Mouse (Mus musculus) myocyte (in vitro differentiated cells): Measurements from ENCODE around the gene Castor1. TPM values are rescaled to one million over a fixed set of nuclear protein-coding genes. Genes with fewer than 3 reads are reported as not detected.

Source experiments
- H3K27me3 ChIP-seq: one replicate; pipeline ENCODE4 v1.6.1; 2011; ENCODE audit not compliant: control insufficient read depth, insufficient read depth, insufficient read length
- H3K36me3 ChIP-seq: one replicate; pipeline ENCODE4 v1.6.1; 2011; ENCODE audit not compliant: control insufficient read depth, insufficient read depth
- H3K4me2 ChIP-seq: one replicate; pipeline ENCODE4 v1.6.1; 2011; ENCODE audit warnings: low read depth, control low read depth
- H3K4me3 ChIP-seq: one replicate; pipeline ENCODE4 v1.5.1; 2011; ENCODE audit warnings: mild to moderate bottlenecking, control low read depth, moderate library complexity
- H3K79me2 ChIP-seq: one replicate; pipeline ENCODE4 v1.6.1; 2011; ENCODE audit not compliant: control insufficient read depth, insufficient read depth
- H3ac ChIP-seq: one replicate; pipeline ENCODE4 v1.6.1; 2011; ENCODE audit not compliant: control insufficient read depth, insufficient read length
- CEBPB ChIP-seq: IDR thresholded peaks from 2 replicates; pipeline ENCODE4 v1.6.1; 2011; ENCODE audit warnings: mild to moderate bottlenecking, moderate library complexity; ENCODE audit not compliant: poor library complexity, insufficient read depth, severe bottlenecking
- E2F4 ChIP-seq: IDR thresholded peaks from one replicate; pipeline ENCODE4 v1.6.1; 2011; ENCODE audit warnings: mild to moderate bottlenecking, control low read depth, moderate library complexity; ENCODE audit not compliant: insufficient read depth
- MAX ChIP-seq: IDR thresholded peaks from one replicate; pipeline ENCODE4 v1.6.1; 2011; ENCODE audit warnings: low read depth, mild to moderate bottlenecking, control low read depth
- MYOD1 ChIP-seq, 3 experiments: IDR thresholded peaks; one replicate each; pipeline ENCODE4 v1.6.1; 2011; ENCODE audit warnings: control low read depth in 2 of 3, low read depth in 2 of 3, mild to moderate bottlenecking in 2 of 3, moderate library complexity in 1 of 3; ENCODE audit not compliant: insufficient read length in 2 of 3, control insufficient read depth in 1 of 3
- MYOG ChIP-seq, 3 experiments: IDR thresholded peaks; one replicate each; pipeline ENCODE4 v1.6.1; 2011; ENCODE audit warnings: control low read depth in 2 of 3, low read depth in 2 of 3, mild to moderate bottlenecking in 2 of 3; ENCODE audit not compliant: insufficient read length in 2 of 3, control insufficient read depth in 1 of 3, insufficient read depth in 1 of 3
- POLR2A ChIP-seq: IDR thresholded peaks from one replicate; pipeline ENCODE4 v1.6.1; 2011; ENCODE audit warnings: low read depth, mild to moderate bottlenecking, control low read depth, moderate library complexity; ENCODE audit not compliant: insufficient read length
- POLR2AphosphoS2 ChIP-seq: IDR thresholded peaks from one replicate; pipeline ENCODE4 v1.6.1; 2011; ENCODE audit warnings: low read depth, control low read depth; ENCODE audit not compliant: insufficient read length
- REST ChIP-seq: IDR thresholded peaks from one replicate; pipeline ENCODE4 v1.6.1; 2011; ENCODE audit warnings: mild to moderate bottlenecking, control low read depth, moderate library complexity; ENCODE audit not compliant: insufficient read depth, insufficient read length
- SRF ChIP-seq: IDR thresholded peaks from one replicate; pipeline ENCODE4 v1.6.1; 2011; ENCODE audit warnings: low read depth; ENCODE audit not compliant: control insufficient read depth, insufficient read length
- TCF12 ChIP-seq: IDR thresholded peaks from one replicate; pipeline ENCODE4 v1.6.1; 2011; ENCODE audit warnings: mild to moderate bottlenecking, control low read depth; ENCODE audit not compliant: poor library complexity, insufficient read depth, severe bottlenecking
- TCF3 ChIP-seq: IDR thresholded peaks from one replicate; pipeline ENCODE4 v1.6.1; 2011; ENCODE audit warnings: low read depth, control low read depth; ENCODE audit not compliant: insufficient read length
- USF1 ChIP-seq: IDR thresholded peaks from one replicate; pipeline ENCODE4 v1.6.1; 2011; ENCODE audit warnings: low read depth, mild to moderate bottlenecking, control low read depth, moderate library complexity
- polyA plus RNA-seq: library from polyadenylated mRNA; unstranded; fragments of >200 nt; fragmentation: generic; extraction: Trizol; gene quantifications from one replicate; pipeline ENCODE4 v1.2.1, GENCODE M21; 2012; ENCODE audit warnings: missing spikeins

Castor1 gene
- polyA plus RNA-seq, 1 experiment: 3.1 TPM

DNA sequence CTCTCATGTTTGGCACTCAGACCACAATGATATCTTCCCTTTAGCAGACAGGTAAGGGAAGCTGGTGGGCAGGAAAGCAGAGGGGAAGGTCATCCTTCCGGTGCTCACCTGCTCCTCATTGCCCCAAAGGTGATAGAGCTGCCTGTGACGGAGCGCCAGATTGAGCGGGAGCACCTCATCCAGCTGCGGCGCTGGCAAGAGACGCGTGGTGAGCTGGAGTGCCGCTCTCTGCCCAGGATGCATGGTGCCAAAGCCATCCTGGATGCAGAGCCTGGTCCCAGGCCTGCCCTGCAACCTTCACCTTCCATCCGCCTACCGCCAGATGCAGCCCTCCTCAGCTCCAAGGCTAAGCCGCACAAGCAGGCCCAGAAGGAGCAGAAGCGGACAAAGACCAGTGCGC, 3.5 kb upstream of the Castor1 start:
- Histone ChIP-seq H3ac (no peak overlapping the region), H3K4me3 (no peak overlapping the region), H3K79me2 (no peaks in the 10 kb centered on the region), H3K36me3 (peaks cover 5% of the 10 kb centered on the region), H3K4me2 (no peak overlapping the region), H3K27me3 (no peaks in the 10 kb centered on the region)
- no peak for TF ChIP-seq MYOD1 (IDR thresholded peaks at IDR 0.05; ENCODE audit: control insufficient read depth in 1 of 3, insufficient read length in 2 of 3, low read depth in 2 of 3)
- no peak for TF ChIP-seq TCF12
- TF ChIP-seq REST: no peak
- no peak for TF ChIP-seq MAX
- no peak for TF ChIP-seq CEBPB
- TF ChIP-seq TCF3: no peak
- no peak for TF ChIP-seq SRF
- TF ChIP-seq E2F4: no peak
- TF ChIP-seq POLR2AphosphoS2: no peak
- no peak for TF ChIP-seq MYOG (IDR thresholded peaks at IDR 0.05; ENCODE audit: control insufficient read depth in 1 of 3, insufficient read depth in 1 of 3, insufficient read length in 2 of 3, low read depth in 2 of 3)
- TF ChIP-seq POLR2A: no peak
- TF ChIP-seq USF1: no peak

DNA sequence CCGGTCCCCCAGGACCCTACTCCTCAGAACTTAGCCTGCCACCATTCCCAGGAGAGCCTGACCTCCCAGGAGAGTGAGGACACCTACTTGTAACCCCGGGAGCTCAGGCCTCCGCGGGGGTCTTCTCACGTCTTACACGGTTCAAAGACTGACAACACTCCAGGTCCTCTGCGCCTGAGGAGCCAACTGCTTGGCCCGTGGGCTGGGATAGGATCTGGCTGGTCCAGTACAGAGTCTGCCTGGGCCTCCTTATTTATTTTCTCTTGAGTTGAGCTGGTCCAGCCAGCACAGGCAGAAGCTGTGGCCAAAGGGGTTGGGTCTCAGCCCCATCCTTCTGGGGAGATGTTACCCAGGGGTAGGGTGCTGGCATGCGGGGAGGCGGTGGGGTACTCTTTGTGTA, 3.0 kb upstream of the Castor1 start:
- Histone ChIP-seq H3K4me3 (no peak overlapping the region), H3K36me3 (peaks cover 5% of the 10 kb centered on the region), H3ac (no peak overlapping the region), H3K79me2 (no peaks in the 10 kb centered on the region), H3K4me2 (no peak overlapping the region), H3K27me3 (no peaks in the 10 kb centered on the region)
- TF ChIP-seq TCF12 (no peak), MAX (no peak), USF1 (no peak), MYOD1 (IDR thresholded peaks at IDR 0.05; ENCODE audit: control insufficient read depth in 1 of 3, insufficient read length in 2 of 3, low read depth in 2 of 3) (no peak), SRF (no peak), POLR2A (no peak), MYOG (IDR thresholded peaks at IDR 0.05; ENCODE audit: control insufficient read depth in 1 of 3, insufficient read depth in 1 of 3, insufficient read length in 2 of 3, low read depth in 2 of 3) (no peak), TCF3 (no peak), CEBPB (no peak), E2F4 (no peak), REST (no peak), POLR2AphosphoS2 (no peak)

DNA sequence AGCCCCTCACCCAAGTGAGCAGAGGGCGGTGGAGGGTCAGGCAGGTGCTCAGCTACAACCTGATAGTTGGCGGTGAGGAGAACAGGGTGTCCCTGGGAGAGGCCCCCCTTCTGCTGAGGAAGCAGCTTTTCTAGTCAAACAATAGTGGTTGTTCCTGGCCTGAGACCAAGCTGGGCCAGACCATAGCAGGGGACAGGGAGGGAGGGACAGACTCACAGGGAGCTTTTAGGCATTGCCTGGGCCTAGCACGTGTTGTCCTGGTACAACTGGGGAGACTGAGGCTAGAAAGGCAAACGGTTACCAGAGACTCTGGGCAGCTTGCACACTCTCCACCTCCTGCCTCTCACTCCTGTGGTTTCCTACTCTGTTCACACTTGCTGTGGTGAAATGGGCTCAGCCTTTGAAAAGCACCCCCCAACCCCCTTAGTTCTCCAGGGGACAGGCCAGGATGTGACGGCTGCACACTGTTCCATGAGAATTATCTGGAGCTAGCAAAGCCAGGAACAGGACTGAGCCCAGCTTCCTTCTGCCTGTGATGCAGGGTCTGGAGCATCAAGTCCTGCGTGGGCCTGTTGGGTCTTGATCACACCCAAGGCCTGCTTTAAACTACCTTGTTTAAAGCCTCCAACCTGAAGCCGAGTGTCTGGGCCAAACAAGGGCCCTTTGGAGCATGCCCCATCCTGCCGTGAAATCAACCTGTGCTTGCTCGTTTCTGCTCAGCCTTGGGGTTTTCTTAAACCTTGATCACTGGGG, 1.6 kb upstream of the Castor1 start:
- H3K4me2 ChIP-seq: no peak overlapping the region
- TF ChIP-seq MYOG (IDR thresholded peaks at IDR 0.05; ENCODE audit: control insufficient read depth in 1 of 3, insufficient read depth in 1 of 3, insufficient read length in 2 of 3, low read depth in 2 of 3) (no peak), SRF (no peak), E2F4 (no peak), CEBPB (no peak), USF1 (no peak), TCF3 (no peak), TCF12 (no peak), MAX (no peak), POLR2A (no peak), REST (no peak), POLR2AphosphoS2 (no peak), MYOD1 (IDR thresholded peaks at IDR 0.05; ENCODE audit: control insufficient read depth in 1 of 3, insufficient read length in 2 of 3, low read depth in 2 of 3) (no peak)
- no peak overlapping the region for H3ac ChIP-seq
- no peaks in the 10 kb centered on the region for H3K27me3 ChIP-seq
- peaks cover 5% of the 10 kb centered on the region for H3K36me3 ChIP-seq
- no peaks in the 10 kb centered on the region for H3K79me2 ChIP-seq
- no peak overlapping the region for H3K4me3 ChIP-seq

- Histone ChIP-seq H3K79me2 (no peaks in the 10 kb centered on the region), H3ac (no peak overlapping the region), H3K27me3 (no peaks in the 10 kb centered on the region), H3K4me3 (peak overlapping the region; percentile 13), H3K4me2 (peak overlapping the region; percentile 73), H3K36me3 (no peaks in the 10 kb centered on the region)
- TF ChIP-seq MYOD1 (IDR thresholded peaks at IDR 0.05; ENCODE audit: control insufficient read depth in 1 of 3, insufficient read length in 2 of 3, low read depth in 2 of 3) (no peak), TCF3 (no peak), MYOG (IDR thresholded peaks at IDR 0.05; ENCODE audit: control insufficient read depth in 1 of 3, insufficient read depth in 1 of 3, insufficient read length in 2 of 3, low read depth in 2 of 3) (no peak), SRF (no peak)
These were observed 612 bp downstream of the Castor1 start for GRCm38 (mm10) chr11:4218637-4219036.

GRCm38 (mm10) chr11:4219317-4219751, 1.3 kb downstream of the Castor1 start:
- no peak overlapping the region for H3ac ChIP-seq
- TF ChIP-seq TCF3 (no peak), POLR2A (no peak), MAX (no peak), POLR2AphosphoS2 (no peak), SRF (no peak), E2F4 (no peak), MYOD1 (IDR thresholded peaks at IDR 0.05; ENCODE audit: control insufficient read depth in 1 of 3, insufficient read length in 2 of 3, low read depth in 2 of 3) (no peak), REST (no peak), TCF12 (no peak), CEBPB (no peak), MYOG (IDR thresholded peaks at IDR 0.05; ENCODE audit: control insufficient read depth in 1 of 3, insufficient read depth in 1 of 3, insufficient read length in 2 of 3, low read depth in 2 of 3) (no peak), USF1 (no peak)
- H3K79me2 ChIP-seq: no peaks in the 10 kb centered on the region
- no peak overlapping the region for H3K4me3 ChIP-seq
- peak overlapping the region; percentile 73 for H3K4me2 ChIP-seq
- no peaks in the 10 kb centered on the region for H3K27me3 ChIP-seq
- no peaks in the 10 kb centered on the region for H3K36me3 ChIP-seq
